Mouse (Mus musculus) forebrain, embryonic 14.5 days (tissue): ENCODE results near the gene Kif9. TPM values are rescaled to one million over a fixed set of nuclear protein-coding genes. Genes with fewer than 3 reads are reported as not detected.

Experiments used
- ATAC-seq: fragments of 200-750 bp; cut with Nextera tagmentation; 2 replicates; pipeline ENCODE4 v1.8.0; 2017; ENCODE audit warnings: mild to moderate bottlenecking, moderate library complexity
- DNase-seq: peaks from one replicate; pipeline ENCODE4 v3.0.0-alpha.2; 2015; ENCODE audit warnings: low spot score
- H3K27ac ChIP-seq: fragments of 300-500 bp; sonication (generic); 2 replicates; pipeline ENCODE4 v1.5.1; 2014; ENCODE audit warnings: low read depth, mild to moderate bottlenecking, control low read depth, low read length, moderate library complexity
- H3K27me3 ChIP-seq: fragments of 300-500 bp; sonication (generic); replicated peaks from 2 replicates; pipeline ENCODE4 v1.6.1; 2014; ENCODE audit warnings: low read length, control low read depth, mixed read lengths; ENCODE audit not compliant: control insufficient read depth, insufficient read depth
- H3K36me3 ChIP-seq: fragments of 300-500 bp; sonication (generic); 2 replicates; pipeline ENCODE4 v1.6.1; 2014; ENCODE audit warnings: low read length, control low read depth; ENCODE audit not compliant: control insufficient read depth, insufficient read depth
- H3K4me1 ChIP-seq: fragments of 300-500 bp; sonication (generic); 2 replicates; pipeline ENCODE4 v1.6.1; 2014; ENCODE audit warnings: antibody characterized with exemption, low read length, control low read depth; ENCODE audit not compliant: control insufficient read depth, insufficient read depth
- H3K4me2 ChIP-seq: fragments of 300-500 bp; sonication (generic); 2 replicates; pipeline ENCODE4 v1.6.1; 2014; ENCODE audit warnings: mild to moderate bottlenecking, control low read depth, low read length
- H3K4me3 ChIP-seq: fragments of 300-500 bp; sonication (generic); 2 replicates; pipeline ENCODE4 v1.5.1; 2014; ENCODE audit warnings: low read depth, low read length, control low read depth
- H3K9ac ChIP-seq: fragments of 300-500 bp; sonication (generic); 2 replicates; pipeline ENCODE4 v1.6.1; 2014; ENCODE audit warnings: mild to moderate bottlenecking, low read length, control low read depth, moderate library complexity
- H3K9me3 ChIP-seq: fragments of 300-500 bp; sonication (generic); replicated peaks from 2 replicates; pipeline ENCODE4 v1.6.1; 2016; ENCODE audit warnings: low read length, control low read depth, mixed read lengths; ENCODE audit not compliant: control insufficient read depth
- WGBS: fragments of 180-500 bp; shearing (Covaris S2); extraction: QIAGEN DNeasy Blood & Tissue Kit; methylation state at CpG from one replicate; pipeline ENCODE4 v1.1.7; 2014; 5-methylcytosine and 5-hydroxymethylcytosine counted together
- polyA plus RNA-seq: library from polyadenylated mRNA; unstranded; fragments of >200 nt; fragmentation: Nextera tagmentation; extraction: Ambion mirVana; gene quantifications from 2 replicates; pipeline ENCODE4 v1.2.1, GENCODE M21; 2014

Kif9 gene
- polyA plus RNA-seq, 1 experiment from 2014 or later: 3.2 TPM

DNA sequence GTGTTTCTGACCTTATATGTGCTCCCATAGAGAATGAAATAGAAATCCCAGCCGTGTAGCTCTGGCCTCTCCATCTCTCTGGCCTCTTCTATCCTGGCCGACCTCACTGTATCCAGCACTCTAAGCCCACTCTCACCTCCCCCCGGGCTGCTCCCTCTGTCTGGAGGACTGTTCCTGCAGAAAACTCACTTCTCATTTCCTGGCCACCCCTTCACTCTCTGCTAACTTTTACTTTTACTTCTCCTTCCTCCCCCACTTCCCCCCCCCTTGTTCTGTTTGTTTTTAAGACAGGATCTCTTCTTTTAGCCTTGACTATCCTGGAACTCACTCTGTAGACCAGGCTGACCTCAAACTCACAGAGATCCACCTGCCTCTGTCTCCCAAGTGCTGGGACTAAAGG is 24.2 kb upstream of the Kif9 start:
- Histone ChIP-seq H3K27ac (no peak overlapping the region), H3K4me3 (no peak overlapping the region), H3K4me1 (no peaks in the 10 kb centered on the region), H3K36me3 (peaks cover 6% of the 10 kb centered on the region; the same call in 1 of the 2 replicates), H3K9me3 (no peaks in the 10 kb centered on the region), H3K4me2 (no peak overlapping the region), H3K27me3 (no peaks in the 10 kb centered on the region), H3K9ac (no peak overlapping the region)
- no peak for ATAC-seq
- DNase-seq: no peak
- WGBS: 87% methylated on average over 3 of the region's 3 CpGs

DNA sequence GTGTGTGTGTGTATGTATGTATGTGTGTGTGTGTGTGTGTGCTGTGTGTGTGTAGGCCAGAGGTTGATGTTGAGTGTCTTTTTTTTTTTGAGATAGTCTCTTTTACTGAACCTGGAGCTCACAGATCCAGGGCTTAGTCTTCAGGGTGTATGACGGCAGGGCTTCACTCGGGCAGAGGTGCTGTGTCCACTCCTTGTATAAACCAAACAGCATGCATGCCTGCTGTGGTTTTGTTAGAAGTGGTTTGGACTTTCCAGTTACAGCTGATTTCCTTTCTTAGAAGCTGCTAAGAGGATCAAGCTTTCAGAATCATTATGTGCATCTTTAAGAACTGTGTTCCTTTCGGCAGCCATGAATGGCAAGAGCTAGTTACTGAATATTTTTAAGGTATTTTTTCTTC is 18.8 kb upstream of the Kif9 start:
- Histone ChIP-seq H3K36me3 (0 out of 2 replicates have a peak, but pooled peaks cover 2% of the 10 kb centered on the region), H3K9me3 (no peaks in the 10 kb centered on the region), H3K4me2 (no peak overlapping the region), H3K4me3 (no peak overlapping the region), H3K27me3 (no peaks in the 10 kb centered on the region), H3K4me1 (no peaks in the 10 kb centered on the region), H3K27ac (no peak overlapping the region), H3K9ac (no peak overlapping the region)
- no peak for ATAC-seq
- WGBS: 85% methylated on average over 3 of the region's 3 CpGs
- no peak for DNase-seq

DNA sequence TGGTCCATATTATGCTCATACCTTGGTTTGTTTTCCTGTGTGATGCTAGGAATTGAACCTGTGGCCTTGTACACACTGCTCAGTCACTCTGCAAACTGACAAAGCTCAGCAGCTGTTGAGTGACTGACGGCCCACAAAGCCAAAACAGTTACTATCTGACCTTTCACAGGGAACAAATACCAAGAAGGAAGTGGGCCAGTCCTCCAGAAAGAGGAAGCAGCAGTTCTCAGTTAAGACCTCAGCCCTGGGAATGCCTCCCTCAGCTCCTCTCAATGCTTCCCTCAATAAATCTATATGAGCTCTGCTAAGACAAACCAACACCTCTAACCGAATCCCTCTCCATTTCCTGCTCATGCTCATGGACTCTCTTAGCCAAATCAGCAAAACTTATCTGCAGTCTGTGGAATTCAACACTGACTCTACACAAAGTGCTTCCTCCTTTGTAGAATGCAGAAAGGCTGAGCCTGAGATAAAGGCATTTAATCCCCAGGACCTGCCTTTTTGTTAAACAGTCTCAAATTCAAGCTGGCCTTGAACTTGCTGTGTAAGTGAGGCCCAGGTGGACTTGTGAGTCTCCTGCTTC is 17.5 kb upstream of the Kif9 start:
- no peak overlapping the region for H3K27ac ChIP-seq
- no peaks in the 10 kb centered on the region for H3K27me3 ChIP-seq
- H3K4me3 ChIP-seq: no peak overlapping the region
- ATAC-seq (no peak), DNase-seq (no peak)
- no peaks in the 10 kb centered on the region for H3K9me3 ChIP-seq
- no peak overlapping the region for H3K9ac ChIP-seq
- H3K4me2 ChIP-seq: no peak overlapping the region
- H3K4me1 ChIP-seq: no peaks in the 10 kb centered on the region
- 82% methylated on average over 2 of the region's 2 CpGs for WGBS
- no peaks in the 10 kb centered on the region for H3K36me3 ChIP-seq

GRCm38 (mm10) chr9:110460884-110461815 is 15.6 kb upstream of the Kif9 start:
- no peaks in the 10 kb centered on the region for H3K9me3 ChIP-seq
- H3K9ac ChIP-seq: no peak overlapping the region
- 92% methylated on average over 18 of the region's 18 CpGs for WGBS
- H3K4me3 ChIP-seq: no peak overlapping the region
- H3K27me3 ChIP-seq: no peaks in the 10 kb centered on the region
- no peak overlapping the region for H3K27ac ChIP-seq
- ATAC-seq (no peak), DNase-seq (no peak)
- no peaks in the 10 kb centered on the region for H3K4me1 ChIP-seq
- no peak overlapping the region for H3K4me2 ChIP-seq
- H3K36me3 ChIP-seq: no peaks in the 10 kb centered on the region

- ATAC-seq (no peak), DNase-seq (no peak)
- 77% methylated on average over 7 of the region's 7 CpGs for WGBS
- H3K9ac ChIP-seq: no peak overlapping the region
- H3K36me3 ChIP-seq: no peaks in the 10 kb centered on the region
- H3K9me3 ChIP-seq: no peaks in the 10 kb centered on the region
- no peak overlapping the region for H3K4me2 ChIP-seq
- no peak overlapping the region for H3K27ac ChIP-seq
- no peak overlapping the region for H3K4me3 ChIP-seq
- H3K27me3 ChIP-seq: no peaks in the 10 kb centered on the region
- H3K4me1 ChIP-seq: no peaks in the 10 kb centered on the region
Observed at GRCm38 (mm10) chr9:110462321-110462720, 14.4 kb upstream of the Kif9 start.

- no peak overlapping the region for H3K9ac ChIP-seq
- no peak overlapping the region for H3K4me2 ChIP-seq
- H3K27ac ChIP-seq: no peak overlapping the region
- DNase-seq (no peak), ATAC-seq (no peak)
- H3K9me3 ChIP-seq: no peaks in the 10 kb centered on the region
- 93% methylated on average over 6 of the region's 6 CpGs for WGBS
- no peaks in the 10 kb centered on the region for H3K4me1 ChIP-seq
- H3K4me3 ChIP-seq: no peak overlapping the region
- H3K36me3 ChIP-seq: no peaks in the 10 kb centered on the region
- H3K27me3 ChIP-seq: no peaks in the 10 kb centered on the region
Observed at GRCm38 (mm10) chr9:110463983-110464591, 12.7 kb upstream of the Kif9 start.

- no peaks in the 10 kb centered on the region for H3K4me1 ChIP-seq
- 92% methylated on average over 6 of the region's 6 CpGs for WGBS
- no peaks in the 10 kb centered on the region for H3K9me3 ChIP-seq
- ATAC-seq (no peak), DNase-seq (no peak)
- H3K27me3 ChIP-seq: no peaks in the 10 kb centered on the region
- H3K4me3 ChIP-seq: no peak overlapping the region
- H3K9ac ChIP-seq: no peak overlapping the region
- no peak overlapping the region for H3K27ac ChIP-seq
- H3K4me2 ChIP-seq: no peak overlapping the region
- no peaks in the 10 kb centered on the region for H3K36me3 ChIP-seq
Observed at GRCm38 (mm10) chr9:110465336-110465735, 11.4 kb upstream of the Kif9 start.

GRCm38 (mm10) chr9:110466179-110466578 is 10.6 kb upstream of the Kif9 start:
- Histone ChIP-seq H3K9ac (no peak overlapping the region), H3K27ac (no peak overlapping the region), H3K9me3 (no peaks in the 10 kb centered on the region), H3K4me3 (no peak overlapping the region), H3K36me3 (no peaks in the 10 kb centered on the region), H3K4me1 (no peaks in the 10 kb centered on the region), H3K4me2 (no peak overlapping the region), H3K27me3 (no peaks in the 10 kb centered on the region)
- no peak for ATAC-seq
- DNase-seq: no peak
- WGBS: 86% methylated on average over 3 of the region's 3 CpGs

- H3K9ac ChIP-seq: no peak overlapping the region
- no peaks in the 10 kb centered on the region for H3K9me3 ChIP-seq
- no peak overlapping the region for H3K27ac ChIP-seq
- H3K4me1 ChIP-seq: peaks cover 10% of the 10 kb centered on the region
- no peak overlapping the region for H3K4me3 ChIP-seq
- no peaks in the 10 kb centered on the region for H3K27me3 ChIP-seq
- DNase-seq (no peak), ATAC-seq (no peak)
- H3K36me3 ChIP-seq: no peaks in the 10 kb centered on the region
- WGBS: 56% methylated on average over 11 of the region's 11 CpGs
- no peak overlapping the region for H3K4me2 ChIP-seq
Observed at GRCm38 (mm10) chr9:110477951-110478350, 1.2 kb downstream of the Kif9 start.
